Mouse (Mus musculus) liver, embryonic 13.5 days (tissue): ENCODE measurements around the gene B4galnt2. TPM values are rescaled to one million over a fixed set of nuclear protein-coding genes. Genes with fewer than 3 reads are reported as not detected.
"Not testable (repeated sequence)": the region's sequence is repeated elsewhere in the genome, so short reads cannot be mapped to it uniquely, and the experiment has no call there.

Experiments used
- ATAC-seq: fragments of 200-750 bp; cut with Nextera tagmentation; 2 replicates; pipeline ENCODE4 v1.8.0; 2017; ENCODE audit warnings: low read depth, mild to moderate bottlenecking, moderate number of reproducible peaks, moderate library complexity
- DNase-seq: peaks from one replicate; pipeline ENCODE4 v3.0.0; 2022
- H3K27ac ChIP-seq: fragments of 300-500 bp; sonication (generic); 2 replicates; pipeline ENCODE4 v1.5.1; 2015; ENCODE audit warnings: moderate library complexity, mild to moderate bottlenecking, inconsistent platforms
- H3K27me3 ChIP-seq: fragments of 300-500 bp; sonication (generic); 2 replicates; pipeline ENCODE4 v1.6.1; 2015; ENCODE audit warnings: mild to moderate bottlenecking, inconsistent platforms
- H3K36me3 ChIP-seq: fragments of 300-500 bp; sonication (generic); 2 replicates; pipeline ENCODE4 v1.6.1; 2015; ENCODE audit warnings: mild to moderate bottlenecking, inconsistent platforms
- H3K4me1 ChIP-seq: fragments of 300-500 bp; sonication (generic); replicated peaks from 2 replicates; pipeline ENCODE4 v1.6.1; 2015; ENCODE audit warnings: inconsistent platforms
- H3K4me2 ChIP-seq: fragments of 300-500 bp; sonication (generic); 2 replicates; pipeline ENCODE4 v1.6.1; 2015; ENCODE audit warnings: inconsistent platforms, mild to moderate bottlenecking, moderate library complexity
- H3K4me3 ChIP-seq: fragments of 300-500 bp; sonication (generic); replicated peaks from 2 replicates; pipeline ENCODE4 v1.5.1; 2015; ENCODE audit warnings: mild to moderate bottlenecking, inconsistent platforms
- H3K9ac ChIP-seq: fragments of 300-500 bp; sonication (generic); 2 replicates; pipeline ENCODE4 v1.6.1; 2015; ENCODE audit warnings: mild to moderate bottlenecking, inconsistent platforms
- H3K9me3 ChIP-seq: fragments of 300-500 bp; sonication (generic); replicated peaks from 2 replicates; pipeline ENCODE4 v1.6.1; 2016; ENCODE audit warnings: inconsistent platforms
- WGBS: fragments of 180-500 bp; shearing (Covaris S2); methylation state at CpG from one replicate; pipeline ENCODE4 v1.1.7; 2015; ENCODE audit not compliant: insufficient replicate concordance; 5-methylcytosine and 5-hydroxymethylcytosine counted together
- polyA plus RNA-seq: library from polyadenylated mRNA; unstranded; fragments of >200 nt; fragmentation: Nextera tagmentation; extraction: Ambion mirVana; gene quantifications from 2 replicates; pipeline ENCODE4 v1.2.1, GENCODE M21; 2015

The B4galnt2 gene
- polyA plus RNA-seq, 1 experiment from 2014 or later, result 0.13 TPM

DNA sequence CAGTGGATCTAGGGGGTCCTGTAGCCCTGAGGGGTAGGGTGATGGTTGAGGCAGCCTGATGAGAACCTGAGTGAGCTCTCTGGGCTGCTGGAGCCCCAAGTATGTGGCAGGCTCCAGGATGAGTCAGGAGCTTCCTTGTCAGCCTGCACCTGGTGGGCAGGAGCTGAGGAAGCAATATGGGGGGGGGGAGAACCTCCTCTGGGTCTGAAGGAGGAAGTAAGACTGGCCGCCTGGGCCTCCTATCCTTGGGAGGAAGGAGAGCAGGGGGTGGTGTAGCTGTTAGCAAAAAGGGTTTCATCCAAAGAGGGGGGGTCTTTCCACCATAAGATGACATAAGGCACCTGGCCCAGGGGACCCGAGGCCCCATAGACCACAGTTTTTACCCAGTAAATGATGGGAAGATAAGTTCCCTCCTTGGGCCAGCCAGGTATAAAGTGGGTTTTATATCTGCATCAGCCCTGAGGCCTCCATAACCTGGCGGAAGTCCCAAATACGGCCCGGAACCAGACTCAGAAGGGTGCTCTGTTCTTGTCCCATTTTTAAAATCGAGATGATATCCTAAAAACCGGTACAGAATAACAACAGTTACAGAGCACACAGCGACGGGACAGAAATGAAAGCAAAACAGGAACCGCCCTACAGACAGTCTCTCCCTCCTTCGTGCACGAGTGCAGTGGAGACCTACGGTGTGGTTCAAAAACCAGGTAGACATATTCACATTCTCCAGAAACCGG lies 18.1 kb downstream of the B4galnt2 start:
- DNase-seq, result no peak
- Histone ChIP-seq H3K4me2 (peak overlapping the region; percentile 48), H3K4me1 (no peaks in the 10 kb centered on the region), H3K9me3 (no peaks in the 10 kb centered on the region), H3K9ac (no peak overlapping the region), H3K4me3 (peak overlapping the region; percentile 18), H3K27ac (no peak overlapping the region), H3K27me3 (no peaks in the 10 kb centered on the region), H3K36me3 (no peaks in the 10 kb centered on the region)
- ATAC-seq, result no peak
- WGBS, result 31% methylated on average over 14 of the region's 14 CpGs

GRCm38 (mm10) chr11:95890462-95891051 lies 24.1 kb downstream of the B4galnt2 start:
- Histone ChIP-seq H3K4me1 (no peaks in the 10 kb centered on the region), H3K9me3 (no peaks in the 10 kb centered on the region), H3K36me3 (no peaks in the 10 kb centered on the region), H3K4me3 (no peak overlapping the region), H3K27ac (no peak overlapping the region), H3K27me3 (no peaks in the 10 kb centered on the region), H3K9ac (no peak overlapping the region), H3K4me2 (no peak overlapping the region)
- ATAC-seq (no peak), DNase-seq (no peak)
- WGBS, result 52% methylated on average over 2 of the region's 2 CpGs

- H3K4me2 ChIP-seq, ATAC-seq, H3K27me3 ChIP-seq, H3K4me3 ChIP-seq, DNase-seq, H3K9me3 ChIP-seq, H3K36me3 ChIP-seq, H3K4me1 ChIP-seq, H3K9ac ChIP-seq, H3K27ac ChIP-seq: not testable (repeated sequence)
- 73% methylated on average over 2 of the region's 2 CpGs for WGBS
These were observed 34.8 kb downstream of the B4galnt2 start for GRCm38 (mm10) chr11:95879861-95880260.

GRCm38 (mm10) chr11:95876296-95876695 lies 38.4 kb downstream of the B4galnt2 start:
- 24% methylated on average over 7 of the region's 7 CpGs for WGBS
- Histone ChIP-seq H3K27ac (no peak overlapping the region), H3K9ac (no peak overlapping the region), H3K4me2 (peak overlapping the region; percentile 23; the same call in 1 of the 2 replicates), H3K4me3 (no peak overlapping the region), H3K27me3 (0 out of 2 replicates have a peak, but pooled peaks cover 3% of the 10 kb centered on the region), H3K9me3 (no peaks in the 10 kb centered on the region), H3K4me1 (0 out of 2 replicates have a peak, but pooled peaks cover 3% of the 10 kb centered on the region), H3K36me3 (no peaks in the 10 kb centered on the region)
- ATAC-seq, result no peak
- DNase-seq, result peak; percentile 37

DNA sequence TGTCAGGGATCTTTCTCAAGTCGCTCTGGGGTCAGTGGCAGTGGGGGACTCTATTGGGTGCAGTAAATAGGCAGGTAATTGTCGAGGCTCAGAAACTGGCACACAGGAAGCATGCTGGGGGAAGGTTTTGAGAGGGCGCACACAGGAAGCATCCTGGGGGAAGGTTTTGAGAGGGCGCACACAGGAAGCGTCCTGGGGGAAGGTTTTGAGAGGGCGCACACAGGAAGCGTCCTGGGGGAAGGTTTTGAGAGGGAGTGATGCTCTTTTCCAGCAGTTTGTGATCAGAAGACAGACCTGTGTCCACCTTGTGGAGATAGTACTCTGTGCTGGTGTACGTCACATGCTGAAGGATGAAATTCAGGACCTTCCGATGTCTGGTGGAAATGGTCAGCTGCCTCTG lies 38.9 kb downstream of the B4galnt2 start:
- 0 out of 2 replicates have a peak, but pooled peaks cover 3% of the 10 kb centered on the region for H3K4me1 ChIP-seq
- no peaks in the 10 kb centered on the region for H3K9me3 ChIP-seq
- DNase-seq (no peak), ATAC-seq (no peak)
- 0 out of 2 replicates have a peak, but pooled peaks cover 2% of the 10 kb centered on the region for H3K27me3 ChIP-seq
- no peak overlapping the region for H3K9ac ChIP-seq
- peak overlapping the region; percentile 23; the same call in 1 of the 2 replicates for H3K4me2 ChIP-seq
- H3K27ac ChIP-seq, result no peak overlapping the region
- 22% methylated on average over 9 of the region's 9 CpGs for WGBS
- H3K4me3 ChIP-seq, result no peak overlapping the region
- no peaks in the 10 kb centered on the region for H3K36me3 ChIP-seq

- peaks cover 21% of the 10 kb centered on the region for H3K4me1 ChIP-seq
- no peak for DNase-seq
- H3K9me3 ChIP-seq, result no peaks in the 10 kb centered on the region
- no peak overlapping the region for H3K4me2 ChIP-seq
- no peak for ATAC-seq
- H3K4me3 ChIP-seq, result no peak overlapping the region
- H3K36me3 ChIP-seq, result no peaks in the 10 kb centered on the region
- 58% methylated on average over 6 of the region's 6 CpGs for WGBS
- 0 out of 2 replicates have a peak, but pooled peaks cover 3% of the 10 kb centered on the region for H3K27me3 ChIP-seq
- no peak overlapping the region for H3K9ac ChIP-seq
- no peak overlapping the region for H3K27ac ChIP-seq
These were observed 44.7 kb downstream of the B4galnt2 start for GRCm38 (mm10) chr11:95869918-95870470.

- 62% methylated on average over 4 of the region's 4 CpGs for WGBS
- Histone ChIP-seq H3K27me3 (0 out of 2 replicates have a peak, but pooled peaks cover 3% of the 10 kb centered on the region), H3K4me1 (peaks cover 21% of the 10 kb centered on the region), H3K27ac (no peak overlapping the region), H3K9me3 (no peaks in the 10 kb centered on the region), H3K9ac (no peak overlapping the region), H3K4me3 (no peak overlapping the region), H3K4me2 (no peak overlapping the region), H3K36me3 (no peaks in the 10 kb centered on the region)
- ATAC-seq (no peak), DNase-seq (no peak)
These were observed 45.2 kb downstream of the B4galnt2 start for GRCm38 (mm10) chr11:95869442-95869841.

GRCm38 (mm10) chr11:95861397-95861796 lies 53.3 kb downstream of the B4galnt2 start:
- WGBS, result 77% methylated on average over 8 of the region's 8 CpGs
- DNase-seq (no peak), ATAC-seq (no peak)
- H3K4me2 ChIP-seq, result 0 out of 2 replicates have a peak overlapping the region, but pooled peaks have one; percentile 8
- H3K4me3 ChIP-seq, result no peak overlapping the region
- H3K27ac ChIP-seq, result peak overlapping the region; percentile 96
- peaks cover 40% of the 10 kb centered on the region for H3K4me1 ChIP-seq
- H3K27me3 ChIP-seq, result no peaks in the 10 kb centered on the region
- no peaks in the 10 kb centered on the region for H3K9me3 ChIP-seq
- peak overlapping the region; percentile 31; the same call in 1 of the 2 replicates for H3K9ac ChIP-seq
- 0 out of 2 replicates have a peak, but pooled peaks cover 6% of the 10 kb centered on the region for H3K36me3 ChIP-seq

GRCm38 (mm10) chr11:95860071-95860490 lies 54.6 kb downstream of the B4galnt2 start:
- WGBS, result 10% methylated on average over 3 of the region's 3 CpGs

DNA sequence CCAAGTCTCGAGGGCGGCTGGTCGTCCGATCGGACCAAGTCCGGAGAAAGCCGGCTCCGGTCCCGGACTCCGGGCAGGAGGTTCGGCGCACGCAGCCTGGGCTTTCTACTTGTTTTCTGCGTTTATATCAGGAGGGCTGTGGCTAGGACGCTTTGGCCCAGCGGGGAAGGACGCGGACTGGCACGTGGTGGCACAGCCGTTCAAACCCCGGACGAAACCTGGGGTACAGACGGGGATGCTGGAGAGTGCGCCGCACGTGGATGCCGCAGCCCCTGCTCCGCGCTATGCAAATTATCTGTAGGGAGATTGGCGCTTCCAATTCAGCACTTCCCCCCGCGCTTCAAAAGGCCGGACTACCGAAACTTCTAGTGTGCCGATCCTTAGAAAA lies 55.2 kb downstream of the B4galnt2 start:
- WGBS, result under 1% methylated on average over 35 of the region's 35 CpGs
- peak overlapping the region; percentile 96 for H3K27ac ChIP-seq
- ATAC-seq, result peak; percentile 49
- H3K36me3 ChIP-seq, result 0 out of 2 replicates have a peak, but pooled peaks cover 6% of the 10 kb centered on the region
- peak overlapping the region; percentile 81 for H3K4me2 ChIP-seq
- peak overlapping the region; percentile 89 for H3K4me3 ChIP-seq
- H3K9ac ChIP-seq, result peak overlapping the region; percentile 91
- H3K4me1 ChIP-seq, result peaks cover 40% of the 10 kb centered on the region
- no peaks in the 10 kb centered on the region for H3K9me3 ChIP-seq
- no peaks in the 10 kb centered on the region for H3K27me3 ChIP-seq
- DNase-seq, result peak; percentile 71

More at GRCm38 (mm10) chr11:95860071-95860490, 54.6 kb downstream of the B4galnt2 start:
- H3K27ac ChIP-seq, result peak overlapping the region; percentile 96
- H3K4me1 ChIP-seq, result peaks cover 40% of the 10 kb centered on the region
- H3K4me3 ChIP-seq, result peak overlapping the region; percentile 89
- H3K9ac ChIP-seq, result peak overlapping the region; percentile 91
- 0 out of 2 replicates have a peak, but pooled peaks cover 6% of the 10 kb centered on the region for H3K36me3 ChIP-seq
- peak overlapping the region; percentile 81 for H3K4me2 ChIP-seq
- ATAC-seq (peak; percentile 58), DNase-seq (peak; percentile 71)
- no peaks in the 10 kb centered on the region for H3K27me3 ChIP-seq
- H3K9me3 ChIP-seq, result no peaks in the 10 kb centered on the region
